Mouse (Mus musculus) heart, embryonic 10.5 days (tissue): ENCODE measurements around the gene Gm20696. TPM values are rescaled to one million over a fixed set of nuclear protein-coding genes. Genes with fewer than 3 reads are reported as not detected.

ENCODE experiments used
- DNase-seq: peaks from one replicate; pipeline ENCODE4 v3.0.0-alpha.2; 2017; ENCODE audit warnings: low spot score
- H3K27ac ChIP-seq: fragments of 300-500 bp; sonication (generic); 2 replicates; pipeline ENCODE4 v1.5.1; 2016; ENCODE audit warnings: mild to moderate bottlenecking
- H3K27me3 ChIP-seq: fragments of 300-500 bp; sonication (generic); 2 replicates; pipeline ENCODE4 v1.6.1; 2016; ENCODE audit warnings: mild to moderate bottlenecking; ENCODE audit not compliant: poor library complexity, insufficient read depth, severe bottlenecking
- H3K36me3 ChIP-seq: fragments of 300-500 bp; sonication (generic); 2 replicates; pipeline ENCODE4 v1.6.1; 2016; ENCODE audit warnings: mild to moderate bottlenecking, moderate library complexity
- H3K4me1 ChIP-seq: fragments of 300-500 bp; sonication (generic); 2 replicates; pipeline ENCODE4 v1.6.1; 2016; ENCODE audit warnings: mild to moderate bottlenecking
- H3K4me3 ChIP-seq: fragments of 300-500 bp; sonication (generic); 2 replicates; pipeline ENCODE4 v1.5.1; 2016; ENCODE audit warnings: mild to moderate bottlenecking, moderate library complexity
- H3K9me3 ChIP-seq: fragments of 300-500 bp; sonication (generic); 2 replicates; pipeline ENCODE4 v1.6.1; 2016; ENCODE audit warnings: mild to moderate bottlenecking, moderate library complexity
- WGBS: fragments of 180-500 bp; shearing (Covaris S2); methylation state at CpG from one replicate; pipeline ENCODE4 v1.1.7; 2016; 5-methylcytosine and 5-hydroxymethylcytosine counted together
- polyA plus RNA-seq: library from polyadenylated mRNA; unstranded; fragments of >200 nt; fragmentation: Nextera tagmentation; extraction: Ambion mirVana; gene quantifications from 2 replicates; pipeline ENCODE4 v1.2.1, GENCODE M21; 2016

Gm20696 gene
- polyA plus RNA-seq, 1 experiment from 2014 or later: 3.4 TPM

DNA sequence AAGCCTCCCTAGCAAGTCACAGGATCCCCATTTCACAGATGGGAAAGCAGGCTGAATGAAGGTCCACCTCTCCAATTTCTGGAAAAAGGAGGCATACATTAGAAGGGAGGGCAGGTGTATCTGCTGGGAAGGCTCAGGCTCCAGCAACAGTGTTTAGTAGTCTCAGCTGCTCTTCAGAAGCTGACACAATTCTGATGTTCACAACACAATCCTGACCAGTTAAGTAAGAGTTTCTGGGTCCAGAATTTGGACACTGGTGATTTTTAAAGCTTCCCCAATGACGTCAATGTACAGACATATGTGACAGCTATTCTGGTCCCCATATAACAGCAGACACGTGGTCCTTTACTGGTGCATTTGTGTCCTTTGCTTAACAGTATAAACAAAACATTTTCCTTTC is 313.2 kb downstream of the Gm20696 start:
- H3K9me3 ChIP-seq: no peaks in the 10 kb centered on the region
- H3K4me3 ChIP-seq: no peak overlapping the region
- H3K36me3 ChIP-seq: no peaks in the 10 kb centered on the region
- H3K4me1 ChIP-seq: peaks cover 34% of the 10 kb centered on the region
- WGBS: 68% methylated on average over 2 of the region's 2 CpGs
- no peak overlapping the region; the same call in 1 of the 2 replicates for H3K27ac ChIP-seq
- DNase-seq: no peak
- no peaks in the 10 kb centered on the region for H3K27me3 ChIP-seq

DNA sequence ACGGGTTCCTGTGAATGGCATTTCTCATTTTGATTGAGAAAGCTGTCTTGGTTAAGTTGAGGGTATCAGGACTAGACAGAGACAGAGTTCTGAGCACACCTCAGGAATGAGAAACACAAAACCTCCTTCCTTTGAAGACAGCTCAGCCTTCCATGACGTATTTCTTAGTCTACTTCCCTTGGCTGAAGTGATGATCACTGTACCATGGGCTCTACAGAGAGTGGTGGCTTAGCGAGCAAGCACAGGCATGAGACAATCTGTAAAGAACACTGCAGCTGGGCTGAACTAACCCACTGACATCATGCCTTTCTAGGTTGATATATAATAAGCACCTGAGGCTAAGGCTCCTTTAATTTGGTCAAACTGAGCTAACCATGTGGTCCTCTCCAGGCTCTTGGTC is 316.0 kb downstream of the Gm20696 start:
- no peak overlapping the region for H3K4me3 ChIP-seq
- 25% methylated on average over 3 of the region's 3 CpGs for WGBS
- H3K27ac ChIP-seq: peak overlapping the region; percentile 56
- H3K9me3 ChIP-seq: no peaks in the 10 kb centered on the region
- H3K27me3 ChIP-seq: no peaks in the 10 kb centered on the region
- DNase-seq: no peak
- peaks cover 35% of the 10 kb centered on the region for H3K4me1 ChIP-seq
- no peaks in the 10 kb centered on the region for H3K36me3 ChIP-seq

DNA sequence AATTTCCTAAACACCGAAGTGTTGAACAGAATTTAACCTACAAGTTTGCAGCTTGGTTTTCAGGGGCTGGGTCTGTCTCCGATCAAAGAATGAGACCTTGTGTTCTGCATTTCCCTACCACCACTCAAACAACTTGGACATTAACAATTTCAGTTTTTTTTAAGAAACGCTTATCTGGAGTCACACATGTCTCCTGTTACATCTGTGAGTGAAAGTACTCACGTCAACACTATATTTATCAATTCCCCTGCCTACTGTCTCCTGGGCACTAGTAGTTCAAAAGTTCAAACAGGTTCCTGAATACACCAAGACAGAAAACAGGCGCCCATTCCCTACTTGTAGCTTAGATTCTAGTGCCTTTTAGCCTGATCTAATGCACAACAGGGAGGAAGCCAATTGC is 316.4 kb downstream of the Gm20696 start:
- Histone ChIP-seq H3K27me3 (no peaks in the 10 kb centered on the region), H3K9me3 (no peaks in the 10 kb centered on the region), H3K4me3 (no peak overlapping the region), H3K27ac (peak overlapping the region; percentile 65), H3K36me3 (no peaks in the 10 kb centered on the region), H3K4me1 (peaks cover 32% of the 10 kb centered on the region)
- DNase-seq: no peak
- 24% methylated on average over 5 of the region's 5 CpGs for WGBS

DNA sequence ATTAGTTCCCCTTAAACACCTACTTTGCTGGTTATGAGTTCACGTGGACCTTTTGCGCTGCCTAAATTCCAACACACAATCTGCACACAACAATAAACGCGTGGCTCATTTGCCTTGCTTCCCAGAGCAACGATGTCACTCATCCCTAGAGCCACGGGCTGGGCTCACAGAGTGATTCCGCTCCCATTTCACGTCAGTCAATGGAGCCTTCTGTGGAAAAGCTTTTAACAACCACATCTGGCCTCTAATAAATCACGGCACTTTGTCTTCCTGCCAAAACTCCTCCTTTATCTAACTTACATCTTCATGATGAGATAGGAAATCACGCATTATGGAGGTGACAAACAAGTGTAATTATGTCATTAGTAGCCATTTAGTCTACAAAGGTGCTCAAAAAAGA is 318.8 kb downstream of the Gm20696 start:
- WGBS: 72% methylated on average over 10 of the region's 10 CpGs
- no peak overlapping the region for H3K4me3 ChIP-seq
- H3K36me3 ChIP-seq: no peaks in the 10 kb centered on the region
- peaks cover 17% of the 10 kb centered on the region for H3K4me1 ChIP-seq
- DNase-seq: no peak
- no peaks in the 10 kb centered on the region for H3K27me3 ChIP-seq
- H3K27ac ChIP-seq: no peak overlapping the region
- no peaks in the 10 kb centered on the region for H3K9me3 ChIP-seq

DNA sequence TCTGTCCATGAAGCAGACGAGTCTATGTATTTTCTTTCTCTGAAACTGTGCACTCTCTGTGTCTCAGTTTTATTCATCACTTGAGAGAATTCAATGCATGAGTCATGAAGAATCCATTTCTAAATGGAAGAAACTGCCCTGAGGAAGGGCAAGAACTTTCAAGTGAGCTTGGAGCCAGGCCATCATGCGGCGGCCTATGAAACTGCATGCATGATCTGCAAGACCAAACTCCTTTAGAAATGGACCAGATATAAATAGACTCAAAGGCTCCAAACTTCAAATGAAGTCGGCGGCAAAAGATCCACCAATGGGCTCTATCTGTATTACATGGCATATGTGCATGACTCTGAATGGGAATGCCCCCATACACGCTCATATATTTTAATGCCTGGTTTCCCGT is 321.6 kb downstream of the Gm20696 start:
- no peak for DNase-seq
- Histone ChIP-seq H3K4me1 (peaks cover 8% of the 10 kb centered on the region), H3K27me3 (no peaks in the 10 kb centered on the region), H3K4me3 (no peak overlapping the region), H3K9me3 (no peaks in the 10 kb centered on the region), H3K36me3 (no peaks in the 10 kb centered on the region), H3K27ac (no peak overlapping the region)
- WGBS: 92% methylated on average over 7 of the region's 7 CpGs

DNA sequence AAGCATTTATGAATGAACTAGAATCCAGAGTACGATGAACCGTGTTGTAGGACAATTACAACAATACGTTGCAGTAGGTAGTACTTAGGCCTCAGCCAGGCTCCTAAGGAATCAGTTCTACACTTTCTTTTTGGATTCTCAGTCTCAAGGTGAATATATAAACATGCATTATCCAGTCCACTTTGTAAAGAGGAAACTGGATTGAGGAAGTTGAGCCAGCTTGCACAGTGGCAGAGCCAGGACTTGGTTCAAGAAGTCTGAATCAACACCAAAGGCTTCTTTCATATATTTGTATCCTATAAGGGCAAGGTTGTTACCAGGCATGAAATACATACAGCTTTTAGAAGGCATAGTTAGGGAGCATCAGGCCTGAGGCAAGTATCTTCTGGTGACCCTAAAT is 322.2 kb downstream of the Gm20696 start:
- Histone ChIP-seq H3K36me3 (no peaks in the 10 kb centered on the region), H3K27ac (no peak overlapping the region), H3K4me3 (no peak overlapping the region), H3K27me3 (no peaks in the 10 kb centered on the region), H3K4me1 (peaks cover 6% of the 10 kb centered on the region), H3K9me3 (no peaks in the 10 kb centered on the region)
- no peak for DNase-seq
- 96% methylated on average over 3 of the region's 3 CpGs for WGBS

DNA sequence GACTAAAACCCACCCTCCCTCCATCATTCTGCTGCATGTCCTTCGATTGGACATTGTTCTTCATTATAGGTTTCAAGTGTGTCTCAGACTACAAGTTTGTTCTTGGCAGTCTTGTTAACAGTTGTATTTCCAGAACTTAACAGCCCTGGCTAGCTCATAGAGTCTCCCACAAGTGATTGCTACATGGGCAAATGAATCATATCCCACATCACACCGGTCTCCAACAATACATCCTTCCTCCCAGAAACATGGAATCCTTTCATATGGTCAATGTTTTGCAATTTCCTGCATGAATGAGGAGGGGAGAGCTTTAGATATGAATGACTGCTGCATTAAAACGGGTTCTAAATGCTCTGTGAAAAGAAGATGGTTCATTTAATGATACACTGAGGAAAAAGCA is 322.8 kb downstream of the Gm20696 start:
- no peaks in the 10 kb centered on the region for H3K9me3 ChIP-seq
- H3K4me1 ChIP-seq: peaks cover 10% of the 10 kb centered on the region
- no peaks in the 10 kb centered on the region for H3K27me3 ChIP-seq
- 86% methylated on average over 3 of the region's 3 CpGs for WGBS
- no peak overlapping the region for H3K27ac ChIP-seq
- no peak overlapping the region for H3K4me3 ChIP-seq
- DNase-seq: no peak
- no peaks in the 10 kb centered on the region for H3K36me3 ChIP-seq

DNA sequence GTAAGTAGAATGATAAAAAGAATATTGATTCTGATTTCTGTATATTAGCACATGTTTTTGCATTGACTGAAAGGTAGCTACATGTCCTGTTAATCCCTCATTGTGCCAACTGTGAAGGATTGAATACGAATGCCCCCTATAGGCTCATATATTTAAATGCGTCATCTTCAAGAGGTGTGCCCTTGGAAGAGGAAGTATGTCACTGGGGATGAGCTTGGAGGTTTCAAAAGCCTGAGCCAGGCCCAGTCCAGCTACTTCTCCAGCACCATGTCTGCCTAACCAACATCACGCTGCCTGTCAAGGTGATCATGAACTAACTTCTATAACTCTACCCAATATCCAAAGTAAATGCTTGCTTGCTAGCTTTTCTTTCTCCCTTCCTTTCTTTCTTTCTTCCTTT is 324.2 kb downstream of the Gm20696 start:
- Histone ChIP-seq H3K27me3 (no peaks in the 10 kb centered on the region), H3K9me3 (no peaks in the 10 kb centered on the region)
- 91% methylated on average over 3 of the region's 3 CpGs for WGBS

DNA sequence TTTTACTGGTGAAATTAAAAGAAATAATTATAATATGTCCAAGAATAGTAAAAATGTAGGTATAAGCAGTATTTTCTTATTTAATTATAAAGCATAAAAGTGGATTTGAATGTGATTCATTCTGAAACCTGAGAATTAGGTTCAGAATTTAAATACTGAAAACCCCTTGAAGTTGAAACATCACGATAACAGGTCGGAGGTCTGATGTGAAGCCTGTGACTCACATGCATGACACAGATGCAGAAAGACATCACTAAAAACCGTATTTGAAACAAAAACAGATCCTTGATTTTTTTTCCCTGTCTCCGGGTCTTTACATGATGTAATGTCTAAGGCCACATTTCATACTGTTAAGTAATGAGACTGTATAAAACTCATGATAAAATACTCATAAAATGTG is 325.7 kb downstream of the Gm20696 start:
- no peak for DNase-seq
- Histone ChIP-seq H3K4me1 (peaks cover 17% of the 10 kb centered on the region), H3K4me3 (no peak overlapping the region), H3K27me3 (no peaks in the 10 kb centered on the region), H3K36me3 (no peaks in the 10 kb centered on the region), H3K27ac (no peak overlapping the region), H3K9me3 (no peaks in the 10 kb centered on the region)
- 86% methylated on average over 4 of the region's 4 CpGs for WGBS

More for the DNA sequence above, 324.2 kb downstream of the Gm20696 start:
- no peak overlapping the region for H3K4me3 ChIP-seq
- H3K4me1 ChIP-seq: peaks cover 17% of the 10 kb centered on the region
- no peaks in the 10 kb centered on the region for H3K36me3 ChIP-seq
- no peak for DNase-seq
- no peak overlapping the region for H3K27ac ChIP-seq

DNA sequence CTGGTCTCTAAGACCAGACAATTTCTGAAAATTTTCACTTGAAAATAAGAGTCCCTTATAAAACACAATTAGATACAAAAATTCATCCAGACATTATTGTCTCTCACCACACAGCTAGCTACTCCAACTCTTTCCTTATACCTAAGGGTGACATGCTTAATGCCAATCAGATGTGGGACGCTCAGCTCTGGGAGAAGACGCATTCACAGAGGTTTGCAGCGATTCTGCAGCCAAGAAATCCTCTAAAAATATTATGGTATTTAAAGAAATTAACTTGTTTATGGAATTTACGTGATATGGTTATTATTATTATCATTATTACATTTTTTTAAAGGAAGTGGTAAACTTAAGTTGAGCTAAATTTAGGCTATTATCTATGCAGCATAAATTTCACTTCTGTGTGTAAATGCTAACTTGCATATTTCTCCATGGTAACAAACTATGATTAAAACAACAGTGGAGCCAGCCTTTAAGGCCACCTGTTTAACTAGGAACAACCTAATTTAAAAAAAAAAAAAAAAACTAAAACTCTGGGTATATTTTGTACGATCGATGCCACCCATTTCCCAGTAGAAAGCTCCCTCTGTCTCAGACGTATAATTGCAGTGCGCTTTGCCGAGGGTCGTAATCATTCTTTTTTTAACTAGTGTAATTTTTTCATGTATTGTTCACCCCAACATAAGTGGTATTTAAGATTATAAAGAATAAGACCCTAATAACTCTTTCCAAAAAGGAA is 326.4 kb downstream of the Gm20696 start:
- Histone ChIP-seq H3K9me3 (no peaks in the 10 kb centered on the region), H3K36me3 (no peaks in the 10 kb centered on the region), H3K27ac (no peak overlapping the region), H3K4me3 (no peak overlapping the region), H3K4me1 (peaks cover 17% of the 10 kb centered on the region), H3K27me3 (no peaks in the 10 kb centered on the region)
- WGBS: 89% methylated on average over 10 of the region's 10 CpGs
- DNase-seq: no peak

DNA sequence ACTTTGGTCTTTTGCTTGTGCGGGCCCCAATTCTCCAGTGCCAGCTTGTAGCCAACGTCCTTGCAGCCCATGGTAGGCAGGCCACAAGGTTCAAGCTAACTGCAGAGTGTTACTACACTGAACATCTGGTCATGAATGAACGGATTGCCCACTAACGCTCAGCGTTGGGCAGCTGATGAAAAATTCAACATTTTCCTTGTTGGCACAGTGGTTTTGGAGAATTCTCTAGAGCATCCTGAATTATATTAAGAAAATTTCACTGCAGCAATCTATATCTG is 327.3 kb downstream of the Gm20696 start:
- H3K9me3 ChIP-seq: no peaks in the 10 kb centered on the region
- H3K4me1 ChIP-seq: peaks cover 17% of the 10 kb centered on the region
- H3K27ac ChIP-seq: peak overlapping the region; percentile 56; the same call in 1 of the 2 replicates
- DNase-seq: no peak
- no peak overlapping the region for H3K4me3 ChIP-seq
- H3K27me3 ChIP-seq: no peaks in the 10 kb centered on the region
- WGBS: 63% methylated on average over 5 of the region's 5 CpGs
- H3K36me3 ChIP-seq: no peaks in the 10 kb centered on the region

DNA sequence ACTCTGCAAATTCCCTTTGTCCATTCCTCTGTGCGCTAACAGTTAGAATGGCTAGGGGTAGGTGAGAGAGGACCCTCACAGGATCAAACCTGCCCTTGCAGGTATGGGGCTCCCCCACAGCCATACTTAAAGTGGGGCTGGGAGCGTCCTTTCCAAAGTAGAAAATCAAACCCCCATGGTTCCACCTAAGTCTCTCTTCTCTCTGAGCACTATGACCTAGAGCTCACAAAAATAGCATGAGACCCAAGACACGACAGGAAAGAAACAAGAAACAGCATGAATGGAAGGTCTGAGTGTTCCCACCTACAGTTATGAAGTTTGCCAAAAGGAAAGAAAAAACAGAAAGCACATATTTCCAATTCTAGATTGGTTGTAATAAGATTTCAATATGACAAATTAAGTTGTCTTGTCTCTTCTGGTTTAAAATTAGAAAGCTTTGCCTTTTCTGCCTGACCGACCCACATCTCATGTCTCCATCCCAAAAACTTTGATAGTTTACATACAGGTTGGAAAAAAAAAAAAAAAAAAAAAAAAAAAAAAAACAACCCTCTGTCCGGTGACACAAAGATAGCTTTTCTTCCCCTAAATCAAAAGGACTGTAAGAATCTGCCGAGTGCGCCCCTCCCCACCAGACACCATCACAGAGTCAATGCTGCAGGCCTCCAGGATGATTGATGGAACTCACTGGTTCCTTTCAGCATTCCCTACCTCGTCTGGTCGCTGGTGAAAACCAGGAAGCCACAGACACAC is 327.8 kb downstream of the Gm20696 start:
- DNase-seq: no peak
- no peaks in the 10 kb centered on the region for H3K9me3 ChIP-seq
- H3K27me3 ChIP-seq: no peaks in the 10 kb centered on the region
- H3K4me1 ChIP-seq: peaks cover 17% of the 10 kb centered on the region
- peak overlapping the region; percentile 56; the same call in 1 of the 2 replicates for H3K27ac ChIP-seq
- no peaks in the 10 kb centered on the region for H3K36me3 ChIP-seq
- no peak overlapping the region for H3K4me3 ChIP-seq
- 52% methylated on average over 9 of the region's 9 CpGs for WGBS

DNA sequence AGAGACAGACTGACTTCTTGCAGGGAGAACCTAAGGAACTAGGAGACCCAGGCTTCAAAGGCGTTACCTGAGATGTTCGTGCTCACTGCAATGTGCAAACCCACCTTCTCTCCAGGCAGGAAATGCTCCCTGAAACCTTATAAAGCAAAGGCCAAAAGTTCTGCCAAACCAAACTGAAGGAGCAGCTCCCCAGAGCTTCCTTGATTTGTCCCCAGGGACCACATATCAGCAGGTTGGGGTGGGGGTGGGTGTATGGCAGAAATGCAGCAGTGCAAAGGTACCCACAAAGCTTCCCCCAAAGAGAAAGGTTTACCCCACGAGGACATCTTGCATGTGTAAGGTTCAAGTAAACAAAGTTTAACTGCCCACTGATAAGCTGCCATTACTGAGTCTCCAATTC is 328.4 kb downstream of the Gm20696 start:
- WGBS: 56% methylated on average over 3 of the region's 3 CpGs
- DNase-seq: no peak
- Histone ChIP-seq H3K4me3 (no peak overlapping the region), H3K4me1 (peaks cover 17% of the 10 kb centered on the region), H3K27me3 (no peaks in the 10 kb centered on the region), H3K27ac (no peak overlapping the region), H3K9me3 (no peaks in the 10 kb centered on the region), H3K36me3 (no peaks in the 10 kb centered on the region)
